8 mouse cellular contexts compared by ENCODE assay signal in the genomic region with DNA sequence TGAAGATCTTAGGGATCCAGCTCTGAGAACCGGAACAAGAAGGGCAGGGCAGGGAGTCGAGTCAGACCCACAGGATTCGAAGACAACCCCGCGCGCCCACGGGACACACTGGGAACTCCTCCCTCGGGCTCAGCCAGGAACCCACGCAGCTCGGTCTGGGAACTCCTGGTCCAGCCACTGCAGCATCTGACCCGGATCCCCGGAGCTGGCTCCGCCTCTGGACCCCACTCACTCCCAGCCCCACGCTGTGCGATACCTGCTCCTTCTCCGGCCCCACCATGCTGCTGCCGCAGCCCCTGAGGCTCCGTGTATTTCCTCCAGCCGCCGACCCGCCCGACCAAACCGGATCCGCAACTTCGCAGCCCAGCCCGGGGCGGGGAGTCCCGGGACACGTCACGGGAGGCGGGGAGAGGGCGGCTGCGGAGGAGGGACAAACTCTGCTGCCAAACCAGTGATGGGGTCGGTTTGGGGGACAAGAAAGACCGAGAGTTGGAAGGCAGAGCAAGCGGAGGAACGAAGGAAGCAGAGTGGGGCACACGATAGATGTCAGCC. TPM values are rescaled to one million over a fixed set of nuclear protein-coding genes. Genes with fewer than 3 reads are reported as not detected.
DNase-seq lines count a peak whose midpoint lies in the region; ATAC-seq and TF ChIP-seq lines count a peak whose summit lies in the region.

A gene (minus strand): TSS at position 350 of the 552 bp plus-strand sequence.

- peak within 1 kb of the TSS; percentile 57 to 62 (median 58) for H3K4me3 ChIP-seq in CH12.LX (replicated peaks in 1 of 3; ENCODE audit: low read depth in 2 of 3, low read length in 2 of 3, poor library complexity in 1 of 3)
- peak within 1 kb of the TSS; percentile 74 for H3K4me3 ChIP-seq in brown adipose tissue, adult 24 weeks (ENCODE audit: insufficient read depth, low read depth, low read length)
- peak within 1 kb of the TSS; percentile 53 for H3K4me3 ChIP-seq in forebrain, embryonic 14.5 days (ENCODE audit: low read depth, low read length)
- H3K4me3 ChIP-seq in heart, postnatal 0 days (ENCODE audit: low read depth, low read length), result peak within 1 kb of the TSS; percentile 65
- peak within 1 kb of the TSS; percentile 77 for H3K4me3 ChIP-seq in lung, adult 2 months (replicated peaks; ENCODE audit: extremely low read depth, low read depth, low read length)
- peak within 1 kb of the TSS; percentile 64 for H3K4me3 ChIP-seq in neural tube, embryonic 15.5 days (replicated peaks)
- peak within 1 kb of the TSS; percentile 70 for H3K4me3 ChIP-seq in thymus, adult 2 months (ENCODE audit: control insufficient read depth, insufficient read depth, low read length)

- peak; percentile 55 for DNase-seq in CH12.LX (ENCODE audit: extremely low read depth)
- peak; percentile 80 for DNase-seq in forebrain, embryonic 14.5 days (ENCODE audit: low spot score)
- peak; percentile 82 for DNase-seq in heart, postnatal 0 days (ENCODE audit: low spot score)
- DNase-seq in kidney, postnatal 36 days, result peak; percentile 84 to 93
- DNase-seq in lung, adult 2 months, result peak; percentile 95
- DNase-seq in thymus, adult 2 months, result peak; percentile 89

- TF ChIP-seq EP300 in CH12.LX (IDR thresholded peaks at IDR 0.05; ENCODE audit: low read length), result no peak
- TF ChIP-seq EP300 in heart, postnatal 0 days (IDR thresholded peaks at IDR 0.05; ENCODE audit: low read depth), result no peak

- H3K36me3 ChIP-seq in CH12.LX (replicated peaks in 1 of 2; ENCODE audit: control insufficient read depth in 1 of 2, insufficient read depth in 1 of 2, low read length in 1 of 2), result no peaks in the 10 kb centered on the region
- H3K36me3 ChIP-seq in forebrain, embryonic 14.5 days (ENCODE audit: control insufficient read depth, insufficient read depth, low read length), result no peaks in the 10 kb centered on the region
- no peaks in the 10 kb centered on the region for H3K36me3 ChIP-seq in heart, postnatal 0 days (replicated peaks; ENCODE audit: control insufficient read depth, insufficient read depth, low read length)
- no peaks in the 10 kb centered on the region for H3K36me3 ChIP-seq in neural tube, embryonic 15.5 days
- no peaks in the 10 kb centered on the region for H3K36me3 ChIP-seq in thymus, adult 2 months (ENCODE audit: control insufficient read depth, insufficient read depth, low read length)

- H3K27ac ChIP-seq in CH12.LX (ENCODE audit: insufficient read depth, low read depth), result no peak within 1 kb of the TSS
- H3K27ac ChIP-seq in brown adipose tissue, adult 24 weeks (replicated peaks; ENCODE audit: low read depth, low read length), result peak within 1 kb of the TSS; percentile 42; the same call in 1 of the 2 replicates
- peak within 1 kb of the TSS; percentile 27; the same call in 1 of the 2 replicates for H3K27ac ChIP-seq in forebrain, embryonic 14.5 days (ENCODE audit: low read depth, low read length)
- H3K27ac ChIP-seq in heart, postnatal 0 days (ENCODE audit: low read depth), result peak within 1 kb of the TSS; percentile 88
- peak within 1 kb of the TSS; percentile 72 for H3K27ac ChIP-seq in neural tube, embryonic 15.5 days (replicated peaks)
- H3K27ac ChIP-seq in thymus, adult 2 months (ENCODE audit: control insufficient read depth, insufficient read depth, low read length), result no peak within 1 kb of the TSS

- no peak for TF ChIP-seq CTCF in CH12.LX (conservative IDR thresholded peaks at IDR 0.05 in 1 of 2, IDR thresholded peaks at IDR 0.05 in 1 of 2; ENCODE audit: low read depth in 2 of 2, low read length in 2 of 2)
- TF ChIP-seq CTCF in heart, postnatal 0 days (IDR thresholded peaks at IDR 0.05; ENCODE audit: low read depth), result no peak
- no peak for TF ChIP-seq CTCF in lung, adult 2 months (IDR thresholded peaks at IDR 0.05; ENCODE audit: insufficient read depth, low read length)
- TF ChIP-seq CTCF in thymus, adult 2 months (IDR thresholded peaks at IDR 0.05; ENCODE audit: borderline replicate concordance, control insufficient read depth, extremely low read depth, insufficient read depth, low read length, poor library complexity), result 0 out of 2 replicates have a peak, but pooled peaks have one; percentile 24

- H3K79me2 ChIP-seq in CH12.LX (replicated peaks; ENCODE audit: control insufficient read depth, extremely low read depth, insufficient read depth, poor library complexity, severe bottlenecking), result no peaks in the 10 kb centered on the region

- TF ChIP-seq POLR2A in CH12.LX (IDR thresholded peaks at IDR 0.05; ENCODE audit: low read depth, low read length), result peak; percentile 64
- TF ChIP-seq POLR2A in lung, adult 2 months (IDR thresholded peaks at IDR 0.05; ENCODE audit: borderline replicate concordance, extremely low read depth, low read depth, low read length), result peak; percentile 86; the same call in 1 of the 2 replicates
- TF ChIP-seq POLR2A in thymus, adult 2 months (IDR thresholded peaks at IDR 0.05; ENCODE audit: control insufficient read depth, extremely low read depth, insufficient read depth, low read length, poor library complexity), result peak; percentile 63

- dilution Hi-C loops in CH12.LX (cut with MboI; ENCODE audit: extremely low pct_ligation_motif_present, extremely low pct_unique_long_range_greater_than_20kb, low sequenced_read_pairs), result no loop called here

- no peak for TF ChIP-seq RAD21 in CH12.LX (IDR thresholded peaks at IDR 0.05; ENCODE audit: low read depth, low read length)

- H3K4me2 ChIP-seq in CH12.LX (ENCODE audit: insufficient read depth, low read depth, poor library complexity, severe bottlenecking), result peak within 1 kb of the TSS; percentile 79
- peak within 1 kb of the TSS; percentile 92 for H3K4me2 ChIP-seq in forebrain, embryonic 14.5 days (ENCODE audit: low read length)
- peak within 1 kb of the TSS; percentile 81 for H3K4me2 ChIP-seq in heart, postnatal 0 days (ENCODE audit: low read depth, low read length)
- peak within 1 kb of the TSS; percentile 95 for H3K4me2 ChIP-seq in neural tube, embryonic 15.5 days

- under 1% methylated on average over 38 of the region's 38 CpGs for WGBS in forebrain, embryonic 14.5 days
- WGBS in heart, postnatal 0 days, result 0% methylated on average over 38 of the region's 38 CpGs
- WGBS in lung, adult 2 months, result under 1% methylated on average over 38 of the region's 38 CpGs
- WGBS in neural tube, embryonic 15.5 days, result under 1% methylated on average over 37 of the region's 38 CpGs
- WGBS in thymus, adult 2 months, result under 1% methylated on average over 38 of the region's 38 CpGs

- peaks cover 33 to 40% of the 10 kb centered on the region in 2 experiments for H3K4me1 ChIP-seq in CH12.LX (ENCODE audit: control insufficient read depth in 1 of 2, insufficient read depth in 2 of 2)
- peaks cover 11% of the 10 kb centered on the region for H3K4me1 ChIP-seq in brown adipose tissue, adult 24 weeks (ENCODE audit: control insufficient read depth, insufficient read depth, insufficient read length, low read length)
- peaks cover 10% of the 10 kb centered on the region for H3K4me1 ChIP-seq in forebrain, embryonic 14.5 days (ENCODE audit: control insufficient read depth, insufficient read depth, low read length)
- H3K4me1 ChIP-seq in heart, postnatal 0 days (ENCODE audit: control insufficient read depth, insufficient read depth), result peaks cover 22% of the 10 kb centered on the region
- peaks cover 3% of the 10 kb centered on the region for H3K4me1 ChIP-seq in lung, adult 2 months (ENCODE audit: control insufficient read depth, insufficient read depth, low read length)
- H3K4me1 ChIP-seq in neural tube, embryonic 15.5 days, result peaks cover 23% of the 10 kb centered on the region
- H3K4me1 ChIP-seq in thymus, adult 2 months (replicated peaks; ENCODE audit: control insufficient read depth, insufficient read depth, low read length), result peaks cover 18% of the 10 kb centered on the region

- peak within 1 kb of the TSS; percentile 50 for H3K9ac ChIP-seq in CH12.LX (ENCODE audit: insufficient read depth, low read depth)
- peak within 1 kb of the TSS; percentile 71 for H3K9ac ChIP-seq in forebrain, embryonic 14.5 days (ENCODE audit: low read length)
- H3K9ac ChIP-seq in heart, postnatal 0 days (replicated peaks; ENCODE audit: low read depth, low read length), result peak within 1 kb of the TSS; percentile 63
- H3K9ac ChIP-seq in neural tube, embryonic 15.5 days (replicated peaks), result peak within 1 kb of the TSS; percentile 65

- peaks cover 73% of the 10 kb centered on the region for H3K27me3 ChIP-seq in CH12.LX (replicated peaks)
- H3K27me3 ChIP-seq in forebrain, embryonic 14.5 days (replicated peaks; ENCODE audit: control insufficient read depth, insufficient read depth, low read length), result peaks cover 3% of the 10 kb centered on the region
- no peaks in the 10 kb centered on the region for H3K27me3 ChIP-seq in heart, postnatal 0 days (ENCODE audit: control insufficient read depth, insufficient read depth, low read length)
- peaks cover 13% of the 10 kb centered on the region; the same call in 1 of the 2 replicates for H3K27me3 ChIP-seq in neural tube, embryonic 15.5 days (replicated peaks)
- peaks cover 2% of the 10 kb centered on the region; the same call in 1 of the 2 replicates for H3K27me3 ChIP-seq in thymus, adult 2 months (ENCODE audit: control insufficient read depth, insufficient read depth, low read length)

- H3K9me3 ChIP-seq in CH12.LX (replicated peaks; ENCODE audit: low read length), result peaks cover 5% of the 10 kb centered on the region
- no peaks in the 10 kb centered on the region for H3K9me3 ChIP-seq in forebrain, embryonic 14.5 days (replicated peaks; ENCODE audit: control insufficient read depth, low read length)
- H3K9me3 ChIP-seq in heart, postnatal 0 days (replicated peaks; ENCODE audit: control insufficient read depth, low read length), result no peaks in the 10 kb centered on the region
- no peaks in the 10 kb centered on the region for H3K9me3 ChIP-seq in neural tube, embryonic 15.5 days (replicated peaks)

- ATAC-seq in forebrain, embryonic 14.5 days, result peak; percentile 78
- ATAC-seq in heart, postnatal 0 days (ENCODE audit: insufficient read depth, low read depth), result peak; percentile 74
- peak; percentile 63 for ATAC-seq in neural tube, embryonic 15.5 days (ENCODE audit: low FRiP score)

- in situ Hi-C loops in CH12.LX (cut with MboI; ENCODE audit: low pct_ligation_motif_present, low pct_unique_long_range_greater_than_20kb, low sequenced_read_pairs), result no loop called here

TF ChIP-seq in CH12.LX, 34 proteins besides CTCF, POLR2A, EP300 and RAD21 (continues in another document):
- TF ChIP-seq NELFE (IDR thresholded peaks at IDR 0.05; ENCODE audit: low read depth, low read length), result peak; percentile 52

RNA-seq across cellular contexts. Expression of the gene that starts here (rescaled TPM):
- total RNA-seq in CH12.LX (2012; rRNA removed) (10.7 and 17.6 TPM in 2 replicates), CH12.LX (2014; rRNA removed) (8.6 and 12.0 TPM in 2 replicates)
- polyA plus RNA-seq in CH12.LX (2012; ENCODE audit: insufficient read length, low read depth), result 9.3 and 11.0 TPM in 2 replicates
- polyA plus RNA-seq in brown adipose tissue, adult 24 weeks (2012; ENCODE audit: insufficient read depth, insufficient read length, missing spikeins), result 4.0 and 5.0 TPM in 2 replicates
- polyA plus RNA-seq in forebrain, embryonic 14.5 days (2014; fragmentation: Nextera tagmentation; extraction: Ambion mirVana), result 6.5 and 9.8 TPM in 2 replicates
- total RNA-seq in heart, postnatal 0 days (2014; rRNA removed; ENCODE audit: low replicate concordance), result 15.8 and 44.0 TPM in 2 replicates
- 14.2 and 15.2 TPM in 2 replicates for polyA plus RNA-seq in heart, postnatal 0 days (2015; fragmentation: Nextera tagmentation; extraction: Ambion mirVana)
- polyA plus RNA-seq in lung, adult 2 months (2012; rRNA removed), result 41.8 and 44.8 TPM in 2 replicates
- polyA plus RNA-seq in neural tube, embryonic 15.5 days (2015; fragmentation: Nextera tagmentation; extraction: Ambion mirVana), result 9.4 and 12.0 TPM in 2 replicates
- polyA plus RNA-seq in thymus, adult 2 months (2012; rRNA removed), result 12.1 and 12.9 TPM in 2 replicates

Comparison
In these comparisons a context has a peak if more than half of its experiments do, and no peak if none do; other contexts are left out.
1. H3K27ac ChIP-seq: peak in brown adipose tissue, adult 24 weeks (single experiment), forebrain, embryonic 14.5 days (single experiment), heart, postnatal 0 days (single experiment) and neural tube, embryonic 15.5 days (single experiment); none in CH12.LX (single experiment) and thymus, adult 2 months (single experiment).
2. Peak in every context shown above with its lines, with median percentiles within 50 percentile points of each other: DNase-seq, H3K4me2 ChIP-seq, H3K4me3 ChIP-seq, H3K9ac ChIP-seq, POLR2A ChIP-seq and ATAC-seq.